ENCODE assay signal across 26 mouse cellular contexts in the genomic region with DNA sequence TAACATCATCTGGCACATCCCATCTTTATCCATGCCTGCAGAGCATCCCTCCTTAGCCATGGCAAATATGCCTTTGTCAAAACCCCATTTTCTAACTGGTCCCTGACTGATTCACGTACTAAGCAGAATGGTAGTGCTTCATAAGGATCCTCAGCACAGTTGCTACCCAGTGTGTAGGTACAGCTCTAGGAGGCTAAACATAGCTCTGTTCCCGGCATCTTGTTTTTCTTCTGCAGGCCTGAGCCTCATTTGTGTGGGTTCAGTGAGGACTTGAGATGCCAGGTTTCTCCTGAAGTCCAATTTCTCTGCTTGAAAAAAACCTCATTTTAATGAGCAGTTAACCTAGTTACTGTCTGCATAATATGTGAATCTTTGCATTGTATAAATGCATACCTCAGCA. TPM values are rescaled to one million over a fixed set of nuclear protein-coding genes. Genes with fewer than 3 reads are reported as not detected.
DNase-seq lines count a peak whose midpoint lies in the region; TF ChIP-seq lines count a peak whose summit lies in the region.
"Had no signal": no experiment of that assay in that cellular context is flagged by ENCODE, and none has a peak within 500 bp of the region (broad histone marks: within the 10 kb centered on the region; RNA-seq: fewer than 3 reads in every experiment).

No protein-coding gene starts in this region.

- no peak for TF ChIP-seq CTCF in left cerebral cortex, adult 2 months (IDR thresholded peaks at IDR 0.05)
- no peak for TF ChIP-seq CTCF in cortical plate, adult 2 months (IDR thresholded peaks at IDR 0.05; ENCODE audit: extremely low read depth, insufficient read depth, low read length)
- no peak for TF ChIP-seq CTCF in olfactory bulb, adult 2 months (IDR thresholded peaks at IDR 0.05; ENCODE audit: insufficient read depth, low read depth, low read length)

- 38% methylated on average over 2 of the region's 2 CpGs for whole genome bisulfite sequencing in olfactory bulb, adult 2 months

- TF ChIP-seq POLR2A in cortical plate, adult 2 months (IDR thresholded peaks at IDR 0.05; ENCODE audit: extremely low read depth, insufficient read depth, low read length), result no peak
- TF ChIP-seq POLR2A in olfactory bulb, adult 2 months (IDR thresholded peaks at IDR 0.05; ENCODE audit: insufficient read depth, low read depth, low read length), result no peak

- DNase-seq in frontal cortex, adult 2 months (ENCODE audit: extremely low spot score in 1 of 2, low spot score in 1 of 2), result peak; percentile 61 to 63
- DNase-seq in frontal cortex, postnatal 25 days (ENCODE audit: low spot score in 2 of 2), result no peak
- peak; percentile 23 to 24 for DNase-seq in left cerebral cortex, adult 2 months (ENCODE audit: extremely low spot score in 1 of 2, low spot score in 2 of 2)
- no peak for DNase-seq in left cerebral cortex, adult 11 months (ENCODE audit: low spot score)
- DNase-seq in heart, adult 8-10 months (ENCODE audit: low spot score), result no peak
- DNase-seq: adrenal gland, adult 8-10 months; B cell, adult 2 months; cerebellum, adult 8-10 months; cerebellum, postnatal 36 days; gastrocnemius, postnatal 25 days; heart, adult 18-20 months; heart, postnatal 14 days; kidney, adult 11 months; kidney, postnatal 36 days; retina, postnatal 1 day; spleen, adult 18-20 months; thymus, postnatal 14 days had no signal

- no peak overlapping the region for H3K4me3 ChIP-seq in left cerebral cortex, adult 2 months
- H3K4me3 ChIP-seq in cortical plate, adult 2 months (ENCODE audit: insufficient read depth, low read length), result no peak overlapping the region
- H3K4me3 ChIP-seq in olfactory bulb, adult 2 months (ENCODE audit: insufficient read depth, low read depth, low read length), result no peak overlapping the region
- H3K4me3 ChIP-seq: embryonic facial prominence, embryonic 15.5 days; heart, embryonic 13.5 days; kidney, embryonic 15.5 days; midbrain, embryonic 15.5 days; neural tube, embryonic 12.5 days had no signal

- intact Hi-C loops in left cerebral cortex, adult 2 months (cut with DNase I), result loop anchor here (5.0 kb wide), 1 partner anchor 117 kb away; no protein-coding TSS in a partner anchor

- H3K4me1 ChIP-seq in cortical plate, adult 2 months (ENCODE audit: control insufficient read depth, insufficient read depth, low read length), result peaks cover 1% of the 10 kb centered on the region; the same call in 1 of the 2 replicates
- H3K4me1 ChIP-seq in olfactory bulb, adult 2 months (ENCODE audit: control insufficient read depth, insufficient read depth, low read length), result no peaks in the 10 kb centered on the region
- H3K4me1 ChIP-seq: embryonic facial prominence, embryonic 15.5 days; heart, embryonic 13.5 days; kidney, embryonic 15.5 days; neural tube, embryonic 12.5 days had no signal

- H3K27ac ChIP-seq in left cerebral cortex, adult 2 months, result peak overlapping the region; percentile 73
- peak overlapping the region; percentile 67 for H3K27ac ChIP-seq in cortical plate, adult 2 months (ENCODE audit: insufficient read depth, low read length)
- H3K27ac ChIP-seq in olfactory bulb, adult 2 months (ENCODE audit: insufficient read depth, low read depth, low read length), result peak overlapping the region; percentile 86; the same call in 1 of the 2 replicates
- H3K27ac ChIP-seq: embryonic facial prominence, embryonic 15.5 days; heart, embryonic 13.5 days; kidney, embryonic 15.5 days; macrophage; midbrain, embryonic 15.5 days; neural tube, embryonic 12.5 days had no signal

RNA-seq across cellular contexts. Expression of gene Map2, which starts 30.4 kb away (rescaled TPM):
- 473 and 532 TPM in 2 replicates for polyA plus RNA-seq in frontal cortex, adult 2 months (2012; rRNA removed)
- 1,000 to 10,000 TPM; 1,064 to 1,130 TPM for total RNA-seq in left cerebral cortex, adult 2 months (2021)
- polyA plus RNA-seq in cortical plate, adult 2 months (2012; rRNA removed), result 477 and 479 TPM in 2 replicates
- polyA plus RNA-seq in olfactory bulb, adult 2 months (2012; ENCODE audit: insufficient read depth, insufficient read length, low replicate concordance, missing spikeins), result 412 and 635 TPM in 2 replicates
- total RNA-seq in heart, adult 8-10 months (2022), result 1 to 10 TPM; 2.0 to 5.6 (median 4.3) TPM
- total RNA-seq: MEL had no signal

Comparison
In these comparisons a context has a peak if more than half of its experiments do, and no peak if none do; other contexts are left out.
1. DNase-seq: peak in frontal cortex, adult 2 months (2 of 2) and left cerebral cortex, adult 2 months (2 of 2); none in frontal cortex, postnatal 25 days (0 of 2), left cerebral cortex, adult 11 months (single experiment) and heart, adult 8-10 months (single experiment).
2. Peak in every context shown above with its lines, with median percentiles within 50 percentile points of each other: H3K27ac ChIP-seq.